Mouse (Mus musculus): ENCODE measurements around the gene Cnbp. TPM values are rescaled to one million over a fixed set of nuclear protein-coding genes. Genes with fewer than 3 reads are reported as not detected.
A peak's percentile ranks its signal among the peaks of the same experiment; 100 is the strongest.

Cnbp gene
- polyA plus RNA-seq, 1 experiment, result 123 TPM

DNA sequence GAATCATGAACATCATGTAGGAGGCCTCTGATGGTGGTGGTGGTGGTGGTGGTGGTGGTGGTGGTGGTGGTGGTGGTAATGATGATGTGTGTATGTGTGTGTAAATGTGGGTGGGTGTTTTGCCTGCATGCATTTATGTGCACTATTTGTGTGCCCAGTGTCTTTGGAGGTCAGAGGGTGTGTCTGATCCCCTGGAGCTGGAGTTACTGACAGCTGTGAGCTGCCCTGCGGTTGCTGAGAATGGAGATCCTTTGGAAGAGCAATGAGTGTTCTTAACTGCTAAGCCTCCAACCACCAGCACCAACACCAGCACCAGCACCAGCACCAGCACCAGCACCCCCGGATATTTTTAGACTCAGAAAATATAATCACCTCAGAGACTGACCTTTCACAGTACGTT, 31.3 kb upstream of the Cnbp start:
- WGBS, result 87% methylated on average over 3 of the region's 3 CpGs
- H3K4me1 ChIP-seq (ENCODE audit: control insufficient read depth, insufficient read depth, insufficient read length), result no peaks in the 10 kb centered on the region

DNA sequence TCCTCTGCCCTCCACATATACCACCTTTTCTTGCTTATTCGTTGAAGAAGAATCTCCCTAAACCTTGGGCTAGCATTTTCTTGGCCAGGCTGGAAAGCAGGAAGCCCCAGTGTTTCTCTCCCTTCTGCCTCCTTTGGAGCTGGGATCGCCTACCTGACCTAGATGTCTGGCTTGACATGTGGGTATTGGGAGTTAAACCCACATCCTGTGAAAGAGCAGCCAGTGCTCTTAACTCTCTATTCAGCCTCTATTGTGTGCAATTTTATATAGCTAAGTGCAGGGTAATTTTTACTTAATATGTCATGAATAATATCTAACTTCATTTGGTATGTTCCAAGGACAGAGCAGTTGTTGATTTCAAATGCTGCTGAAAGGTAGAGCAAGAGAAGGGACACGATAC, 28.7 kb upstream of the Cnbp start:
- Histone ChIP-seq H3K36me3 (ENCODE audit: control insufficient read depth, insufficient read depth, low read length) (no peaks in the 10 kb centered on the region), H3K4me1 (ENCODE audit: control insufficient read depth, insufficient read depth, insufficient read length) (peaks cover 5% of the 10 kb centered on the region; the same call in 1 of the 2 replicates), H3K4me3 (ENCODE audit: extremely low read depth, insufficient read depth, insufficient read length) (no peak overlapping the region), H3K27me3 (ENCODE audit: control insufficient read depth, insufficient read depth, low read length) (no peaks in the 10 kb centered on the region), H3K27ac (ENCODE audit: insufficient read depth, low read length) (no peak overlapping the region)
- WGBS, result 56% methylated on average over 3 of the region's 3 CpGs
- no peak for TF ChIP-seq CTCF (IDR thresholded peaks at IDR 0.05; ENCODE audit: extremely low read depth, insufficient read depth, insufficient read length, insufficient replicate concordance)
- TF ChIP-seq POLR2A (IDR thresholded peaks at IDR 0.05; ENCODE audit: low read depth, low read length), result no peak
- DNase-seq (ENCODE audit: low read depth in 1 of 2, low spot score in 2 of 2), result no peak

More for the DNA sequence above, 31.3 kb upstream of the Cnbp start:
- no peak for TF ChIP-seq POLR2A (IDR thresholded peaks at IDR 0.05; ENCODE audit: low read depth, low read length)
- TF ChIP-seq CTCF (IDR thresholded peaks at IDR 0.05; ENCODE audit: extremely low read depth, insufficient read depth, insufficient read length, insufficient replicate concordance), result no peak
- Histone ChIP-seq H3K27me3 (ENCODE audit: control insufficient read depth, insufficient read depth, low read length) (no peaks in the 10 kb centered on the region), H3K36me3 (ENCODE audit: control insufficient read depth, insufficient read depth, low read length) (no peaks in the 10 kb centered on the region), H3K4me3 (ENCODE audit: extremely low read depth, insufficient read depth, insufficient read length) (no peak overlapping the region), H3K27ac (ENCODE audit: insufficient read depth, low read length) (no peak overlapping the region)
- no peak for DNase-seq (ENCODE audit: low read depth in 1 of 2, low spot score in 2 of 2)

DNA sequence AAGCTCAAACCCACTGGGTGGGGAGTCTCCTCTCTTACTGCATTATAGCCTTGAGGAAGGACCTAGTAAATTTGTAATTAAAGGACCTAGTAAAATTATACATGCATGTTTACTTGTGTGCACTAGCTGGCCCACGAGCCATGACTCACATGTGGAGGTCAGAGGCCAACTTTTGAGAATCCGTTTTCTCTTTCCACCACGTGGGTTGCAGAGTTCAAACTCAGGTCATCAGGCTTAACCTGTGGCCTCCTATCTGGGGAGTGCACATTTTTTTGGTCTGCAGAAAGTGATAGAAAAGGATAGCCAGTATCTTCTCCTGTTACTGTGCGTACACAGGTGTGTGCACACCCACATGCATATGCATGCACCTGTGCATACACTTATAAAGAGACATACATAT, 28.1 kb upstream of the Cnbp start:
- no peaks in the 10 kb centered on the region for H3K27me3 ChIP-seq (ENCODE audit: control insufficient read depth, insufficient read depth, low read length)
- H3K36me3 ChIP-seq (ENCODE audit: control insufficient read depth, insufficient read depth, low read length), result no peaks in the 10 kb centered on the region
- WGBS, result 53% methylated on average over 4 of the region's 4 CpGs
- no peak overlapping the region for H3K27ac ChIP-seq (ENCODE audit: insufficient read depth, low read length)
- no peak for TF ChIP-seq CTCF (IDR thresholded peaks at IDR 0.05; ENCODE audit: extremely low read depth, insufficient read depth, insufficient read length, insufficient replicate concordance)
- TF ChIP-seq POLR2A (IDR thresholded peaks at IDR 0.05; ENCODE audit: low read depth, low read length), result no peak
- DNase-seq (ENCODE audit: low read depth in 1 of 2, low spot score in 2 of 2), result no peak
- no peak overlapping the region for H3K4me3 ChIP-seq (ENCODE audit: extremely low read depth, insufficient read depth, insufficient read length)
- H3K4me1 ChIP-seq (ENCODE audit: control insufficient read depth, insufficient read depth, insufficient read length), result peaks cover 5% of the 10 kb centered on the region; the same call in 1 of the 2 replicates

DNA sequence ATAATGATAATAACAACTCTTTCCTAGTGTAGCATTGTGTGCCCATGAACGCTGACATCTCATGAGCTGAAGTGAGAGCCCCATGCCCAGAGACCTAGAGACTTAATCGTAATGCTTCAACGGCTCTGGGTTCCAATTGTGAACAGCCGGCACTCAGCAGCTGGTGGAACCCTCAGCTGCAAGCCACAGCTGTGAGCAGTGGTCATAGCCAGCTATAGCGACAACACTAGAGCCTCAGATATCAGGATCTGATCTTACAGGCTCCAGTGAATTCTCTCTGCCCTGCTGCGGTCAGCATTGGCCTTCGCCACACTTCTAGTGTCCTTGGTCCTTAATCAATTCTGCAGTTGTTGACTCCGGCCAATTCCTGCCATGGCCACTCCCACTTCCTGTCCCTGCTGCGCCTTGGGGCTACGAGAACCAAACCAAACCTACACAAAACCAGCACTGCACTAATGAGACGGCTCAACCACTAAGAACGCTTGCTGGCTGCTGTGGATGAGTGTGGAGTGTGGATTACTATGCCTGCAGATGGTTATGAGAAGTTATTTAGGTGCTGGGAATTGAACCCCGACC, 25.2 kb upstream of the Cnbp start:
- DNase-seq (ENCODE audit: low read depth in 1 of 2, low spot score in 2 of 2), result peak in 1 of 2 experiments; percentile 17
- no peak for TF ChIP-seq CTCF (IDR thresholded peaks at IDR 0.05; ENCODE audit: extremely low read depth, insufficient read depth, insufficient read length, insufficient replicate concordance)
- no peak for TF ChIP-seq POLR2A (IDR thresholded peaks at IDR 0.05; ENCODE audit: low read depth, low read length)
- H3K27me3 ChIP-seq (ENCODE audit: control insufficient read depth, insufficient read depth, low read length), result no peaks in the 10 kb centered on the region
- peak overlapping the region; percentile 46; the same call in 1 of the 2 replicates for H3K27ac ChIP-seq (ENCODE audit: insufficient read depth, low read length)
- no peaks in the 10 kb centered on the region for H3K36me3 ChIP-seq (ENCODE audit: control insufficient read depth, insufficient read depth, low read length)
- H3K4me3 ChIP-seq (ENCODE audit: extremely low read depth, insufficient read depth, insufficient read length), result no peak overlapping the region; the same call in 1 of the 2 replicates
- H3K4me1 ChIP-seq (ENCODE audit: control insufficient read depth, insufficient read depth, insufficient read length), result peaks cover 5% of the 10 kb centered on the region; the same call in 1 of the 2 replicates
- WGBS, result 41% methylated on average over 13 of the region's 13 CpGs

DNA sequence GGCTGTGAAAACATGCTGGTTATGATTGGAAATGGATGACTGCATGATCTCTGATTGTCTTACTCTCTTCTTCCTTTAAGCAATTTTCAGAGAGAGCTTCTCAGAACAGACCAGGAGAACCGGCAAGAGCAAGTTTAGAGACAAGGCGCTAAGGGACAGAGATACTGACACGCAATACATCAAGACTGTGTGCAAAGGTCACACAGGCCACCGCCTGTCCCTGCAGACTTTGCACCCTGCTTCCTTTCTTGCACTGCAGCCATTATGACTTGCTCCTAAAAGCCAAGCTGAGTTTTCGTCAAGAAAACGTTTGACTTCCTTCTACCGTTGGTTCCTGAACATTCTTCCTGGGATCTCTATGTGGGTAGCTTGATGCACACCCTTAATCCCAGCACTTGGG, 24.7 kb upstream of the Cnbp start:
- H3K4me3 ChIP-seq (ENCODE audit: extremely low read depth, insufficient read depth, insufficient read length), result no peak overlapping the region
- no peaks in the 10 kb centered on the region for H3K27me3 ChIP-seq (ENCODE audit: control insufficient read depth, insufficient read depth, low read length)
- no peak for TF ChIP-seq POLR2A (IDR thresholded peaks at IDR 0.05; ENCODE audit: low read depth, low read length)
- TF ChIP-seq CTCF (IDR thresholded peaks at IDR 0.05; ENCODE audit: extremely low read depth, insufficient read depth, insufficient read length, insufficient replicate concordance), result no peak
- H3K27ac ChIP-seq (ENCODE audit: insufficient read depth, low read length), result no peak overlapping the region
- WGBS, result 88% methylated on average over 7 of the region's 7 CpGs
- H3K4me1 ChIP-seq (ENCODE audit: control insufficient read depth, insufficient read depth, insufficient read length), result peaks cover 5% of the 10 kb centered on the region; the same call in 1 of the 2 replicates
- no peak for DNase-seq (ENCODE audit: low read depth in 1 of 2, low spot score in 2 of 2)
- H3K36me3 ChIP-seq (ENCODE audit: control insufficient read depth, insufficient read depth, low read length), result no peaks in the 10 kb centered on the region

DNA sequence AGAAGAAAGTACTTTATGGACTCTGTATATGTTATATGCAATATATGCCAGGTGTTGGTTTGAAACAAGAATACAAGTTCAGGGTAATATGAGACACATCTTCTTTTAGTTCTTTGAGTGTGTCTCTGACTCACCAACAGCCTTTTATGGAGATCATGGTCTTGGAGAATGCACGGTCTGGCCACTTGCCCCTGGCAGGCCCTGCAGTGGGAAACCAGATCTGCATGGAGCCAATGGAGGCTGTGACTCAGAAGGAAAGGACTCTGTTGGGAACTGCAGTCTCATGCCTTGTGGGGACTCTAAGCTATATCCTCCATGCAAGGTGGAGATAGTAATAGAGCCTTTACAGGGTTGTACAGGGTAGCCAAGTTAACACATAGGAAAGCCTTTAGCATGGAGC, 24.2 kb upstream of the Cnbp start:
- TF ChIP-seq CTCF (IDR thresholded peaks at IDR 0.05; ENCODE audit: extremely low read depth, insufficient read depth, insufficient read length, insufficient replicate concordance) (no peak), POLR2A (IDR thresholded peaks at IDR 0.05; ENCODE audit: low read depth, low read length) (no peak)
- Histone ChIP-seq H3K27me3 (ENCODE audit: control insufficient read depth, insufficient read depth, low read length) (no peaks in the 10 kb centered on the region), H3K27ac (ENCODE audit: insufficient read depth, low read length) (no peak overlapping the region), H3K4me1 (ENCODE audit: control insufficient read depth, insufficient read depth, insufficient read length) (peaks cover 5% of the 10 kb centered on the region; the same call in 1 of the 2 replicates), H3K4me3 (ENCODE audit: extremely low read depth, insufficient read depth, insufficient read length) (no peak overlapping the region), H3K36me3 (ENCODE audit: control insufficient read depth, insufficient read depth, low read length) (no peaks in the 10 kb centered on the region)
- DNase-seq (ENCODE audit: low read depth in 1 of 2, low spot score in 2 of 2), result no peak
- 81% methylated on average over 1 of the region's 1 CpGs for WGBS

DNA sequence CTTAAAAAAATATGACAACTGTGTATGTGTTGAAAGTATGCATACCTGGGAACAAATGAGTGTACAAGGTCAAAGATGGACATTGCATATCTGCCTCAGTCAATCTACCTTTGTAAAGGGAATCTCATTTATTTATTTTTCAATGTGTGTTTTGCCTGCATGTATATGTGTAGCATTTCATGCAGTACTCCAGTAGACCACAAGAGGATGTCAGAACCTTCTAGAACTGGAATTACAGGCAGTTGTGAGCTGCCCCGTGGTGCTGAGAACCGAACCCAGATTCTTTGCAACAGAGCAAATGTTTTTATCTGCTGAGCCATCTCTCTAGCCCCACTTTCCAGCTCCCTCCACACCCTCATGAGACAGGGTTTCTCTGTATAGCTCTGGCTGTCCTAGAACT, 23.1 kb upstream of the Cnbp start:
- 94% methylated on average over 2 of the region's 2 CpGs for WGBS
- no peaks in the 10 kb centered on the region for H3K36me3 ChIP-seq (ENCODE audit: control insufficient read depth, insufficient read depth, low read length)
- TF ChIP-seq POLR2A (IDR thresholded peaks at IDR 0.05; ENCODE audit: low read depth, low read length), result no peak
- no peak for TF ChIP-seq CTCF (IDR thresholded peaks at IDR 0.05; ENCODE audit: extremely low read depth, insufficient read depth, insufficient read length, insufficient replicate concordance)
- H3K4me1 ChIP-seq (ENCODE audit: control insufficient read depth, insufficient read depth, insufficient read length), result peaks cover 5% of the 10 kb centered on the region; the same call in 1 of the 2 replicates
- H3K27me3 ChIP-seq (ENCODE audit: control insufficient read depth, insufficient read depth, low read length), result no peaks in the 10 kb centered on the region
- no peak for DNase-seq (ENCODE audit: low read depth in 1 of 2, low spot score in 2 of 2)
- no peak overlapping the region for H3K27ac ChIP-seq (ENCODE audit: insufficient read depth, low read length)
- no peak overlapping the region for H3K4me3 ChIP-seq (ENCODE audit: extremely low read depth, insufficient read depth, insufficient read length)

Measured in spleen, adult 2 months (tissue).